Mouse (Mus musculus) lung, postnatal 4 days (tissue): ENCODE results near the gene Pde1c.

ENCODE experiments used
- DNase-seq, 2 experiments: peaks; one replicate each; pipeline ENCODE4 v3.0.0; 2021

Pde1c gene

DNA sequence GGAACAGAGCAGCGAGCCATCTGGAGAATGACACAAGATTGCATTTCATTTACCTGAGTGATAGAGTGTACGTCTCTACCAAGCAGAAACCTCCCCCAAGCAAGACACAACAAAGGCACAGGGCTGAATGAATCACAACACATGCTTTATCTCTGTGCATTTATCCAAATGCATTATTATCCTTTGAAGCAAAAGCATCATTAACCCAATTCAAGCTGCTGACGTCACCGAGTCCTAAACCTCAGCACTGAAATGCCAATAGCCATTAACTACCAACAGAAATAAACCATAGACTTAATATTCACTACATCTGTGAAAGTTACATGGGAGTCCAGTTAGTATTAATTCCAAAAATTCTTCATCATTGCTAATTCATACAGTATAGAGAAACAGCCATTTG is 127.4 kb downstream of the Pde1c start:
- DNase-seq, result no peak

DNA sequence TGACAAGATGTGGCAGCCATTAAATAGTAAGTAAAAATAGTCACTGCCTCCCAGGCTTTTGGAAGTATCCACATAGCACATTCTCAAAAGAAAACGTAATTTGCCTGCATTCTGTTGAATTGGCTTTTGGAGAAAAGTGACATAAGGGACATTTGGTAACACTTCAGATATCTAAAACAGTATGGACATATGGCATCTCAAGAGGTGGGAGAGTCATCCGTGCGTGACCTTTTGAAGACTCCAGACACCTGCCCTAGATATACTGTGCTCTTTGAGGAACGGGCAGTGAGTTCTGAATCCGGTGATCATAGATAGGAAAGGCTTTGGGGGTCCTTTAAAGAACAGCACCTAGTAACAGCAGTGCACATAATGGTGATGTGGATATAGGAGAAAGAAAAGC is 143.1 kb downstream of the Pde1c start:
- no peak for DNase-seq

GRCm38 (mm10) chr6:56422866-56423265 is 146.0 kb downstream of the Pde1c start:
- DNase-seq, result no peak

GRCm38 (mm10) chr6:56416191-56416590 is 152.7 kb downstream of the Pde1c start:
- no peak for DNase-seq

DNA sequence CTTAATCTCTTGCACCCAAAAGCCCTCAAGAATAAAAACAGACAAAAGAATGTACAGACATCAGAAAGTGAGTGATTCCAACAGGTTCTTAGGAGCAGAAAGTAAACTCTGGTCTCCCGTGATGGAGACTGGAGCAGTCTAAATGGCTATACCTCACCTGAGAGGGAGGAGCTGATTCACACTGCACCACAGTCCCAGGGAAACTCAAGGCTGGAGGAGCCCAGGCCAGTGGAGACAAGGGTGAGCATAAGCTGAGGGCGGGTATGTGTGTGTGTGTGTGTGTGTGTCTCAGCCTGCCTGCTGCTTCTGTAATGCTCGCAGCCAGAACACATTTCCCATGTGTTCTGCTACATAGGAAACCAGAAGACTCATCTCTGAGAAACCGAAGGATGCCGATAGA is 179.7 kb downstream of the Pde1c start:
- DNase-seq, result no peak

DNA sequence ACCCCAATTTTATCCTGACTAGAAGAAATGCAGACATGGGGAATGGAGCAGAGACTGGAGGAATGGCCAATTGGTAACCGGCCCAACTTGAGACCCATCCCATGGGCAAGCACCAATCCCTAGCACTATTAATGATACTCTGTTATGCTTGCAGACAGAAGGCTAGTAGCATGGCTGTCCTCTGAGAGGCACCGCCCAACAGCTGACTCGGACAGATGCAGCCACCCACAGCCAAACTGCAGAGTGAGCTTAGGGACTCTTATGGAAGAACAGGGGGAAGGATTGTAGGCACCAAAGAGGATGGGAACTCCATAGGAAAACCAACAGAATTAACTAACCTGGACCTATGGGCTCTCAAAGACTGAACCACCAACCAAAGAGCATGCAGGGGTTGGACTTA is 192.5 kb downstream of the Pde1c start:
- no peak for DNase-seq

DNA sequence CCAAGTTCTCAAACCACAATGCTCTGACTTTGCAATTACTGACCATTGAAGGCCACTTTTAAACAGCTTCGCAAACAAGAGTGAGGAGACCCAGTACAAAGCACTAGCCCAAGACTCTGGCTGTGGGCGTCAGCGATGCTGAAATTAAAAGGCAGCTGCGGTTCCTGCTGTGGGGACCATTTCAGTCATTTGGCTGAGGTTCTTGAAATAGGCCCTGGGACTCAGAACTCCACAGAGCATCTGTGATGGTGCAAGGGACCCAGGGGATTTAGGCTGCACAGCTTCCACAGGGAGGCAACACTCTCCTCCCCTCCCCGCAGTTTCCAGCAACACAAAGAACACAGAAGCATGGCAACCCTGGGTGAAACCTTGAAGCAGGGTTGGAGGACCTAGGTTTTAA is 194.7 kb downstream of the Pde1c start:
- DNase-seq, result no peak

GRCm38 (mm10) chr6:56373753-56374152 is 195.2 kb downstream of the Pde1c start:
- no peak for DNase-seq

- DNase-seq, result no peak
These were observed 195.7 kb downstream of the Pde1c start for GRCm38 (mm10) chr6:56373046-56373751.

GRCm38 (mm10) chr6:56369462-56369861 is 199.4 kb downstream of the Pde1c start:
- no peak for DNase-seq

GRCm38 (mm10) chr6:56368116-56368515 is 200.8 kb downstream of the Pde1c start:
- no peak for DNase-seq

GRCm38 (mm10) chr6:56367257-56367656 is 201.6 kb downstream of the Pde1c start:
- DNase-seq, result no peak

GRCm38 (mm10) chr6:56362650-56363049 is 206.3 kb downstream of the Pde1c start:
- peak in 1 of 2 experiments; percentile 23 for DNase-seq

- DNase-seq, result peak in 1 of 2 experiments; percentile 21
These were observed 206.8 kb downstream of the Pde1c start for GRCm38 (mm10) chr6:56362128-56362545.

- no peak for DNase-seq
These were observed 207.4 kb downstream of the Pde1c start for GRCm38 (mm10) chr6:56361348-56362127.

- no peak for DNase-seq
These were observed 208.8 kb downstream of the Pde1c start for GRCm38 (mm10) chr6:56360086-56360485.

- no peak for DNase-seq
These were observed 209.8 kb downstream of the Pde1c start for GRCm38 (mm10) chr6:56359126-56359525.

DNA sequence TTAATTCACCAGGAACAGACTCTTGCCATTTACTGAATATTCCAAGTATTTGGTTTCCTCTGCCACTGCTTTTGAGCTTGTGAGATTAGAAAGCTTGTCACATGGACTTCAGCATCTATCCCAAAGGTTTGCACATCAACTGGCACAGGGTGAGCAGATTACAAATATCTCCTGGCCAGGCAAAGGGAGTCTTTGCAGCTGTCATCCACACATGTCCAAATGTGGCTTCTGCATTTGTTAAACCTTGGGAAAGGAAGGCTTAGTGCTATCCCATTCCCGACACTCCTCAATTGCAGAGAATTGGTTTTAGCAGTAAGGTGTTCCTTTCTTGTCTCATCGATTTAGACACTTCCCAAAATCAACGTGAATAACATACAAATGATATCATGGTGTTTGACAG is 221.7 kb downstream of the Pde1c start:
- DNase-seq, result no peak

DNA sequence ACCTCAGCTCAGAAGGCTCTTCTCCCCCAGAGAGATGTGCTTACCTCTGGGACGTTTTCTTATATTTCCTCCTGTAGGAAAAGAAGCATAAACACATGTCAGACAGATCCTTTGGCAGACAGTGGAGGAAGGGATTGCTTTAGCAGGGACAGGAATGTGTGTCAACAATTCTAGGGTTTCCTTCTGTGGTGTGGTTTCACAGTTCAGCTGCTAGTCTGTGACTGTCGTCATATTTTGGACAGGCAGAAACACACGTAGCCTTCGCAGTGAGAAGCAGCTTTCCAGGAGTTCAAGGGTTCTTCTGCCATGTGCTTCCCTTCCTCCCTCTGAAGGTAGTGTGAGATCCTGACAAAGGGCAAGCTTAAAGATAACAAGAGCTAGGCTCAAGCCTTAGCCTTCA is 223.8 kb downstream of the Pde1c start:
- no peak for DNase-seq

DNA sequence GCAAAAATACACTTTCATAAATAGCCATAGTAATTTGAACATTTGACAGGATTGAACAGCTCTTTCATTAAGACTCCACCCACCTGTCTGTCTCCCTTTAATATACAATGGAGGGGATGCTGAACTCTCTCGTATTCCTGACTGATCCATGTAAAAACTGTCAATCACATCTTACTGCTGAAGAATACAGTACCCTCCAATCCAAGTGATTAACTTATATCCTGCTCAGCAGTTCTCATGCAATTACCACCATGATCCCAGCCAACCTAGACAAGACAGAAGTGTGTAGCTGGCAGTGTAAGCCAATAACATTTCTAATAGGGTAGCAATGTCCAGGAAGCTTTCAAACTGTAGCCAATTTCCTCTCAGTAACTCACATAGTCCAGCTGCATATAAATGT is 226.9 kb downstream of the Pde1c start:
- no peak for DNase-seq

DNA sequence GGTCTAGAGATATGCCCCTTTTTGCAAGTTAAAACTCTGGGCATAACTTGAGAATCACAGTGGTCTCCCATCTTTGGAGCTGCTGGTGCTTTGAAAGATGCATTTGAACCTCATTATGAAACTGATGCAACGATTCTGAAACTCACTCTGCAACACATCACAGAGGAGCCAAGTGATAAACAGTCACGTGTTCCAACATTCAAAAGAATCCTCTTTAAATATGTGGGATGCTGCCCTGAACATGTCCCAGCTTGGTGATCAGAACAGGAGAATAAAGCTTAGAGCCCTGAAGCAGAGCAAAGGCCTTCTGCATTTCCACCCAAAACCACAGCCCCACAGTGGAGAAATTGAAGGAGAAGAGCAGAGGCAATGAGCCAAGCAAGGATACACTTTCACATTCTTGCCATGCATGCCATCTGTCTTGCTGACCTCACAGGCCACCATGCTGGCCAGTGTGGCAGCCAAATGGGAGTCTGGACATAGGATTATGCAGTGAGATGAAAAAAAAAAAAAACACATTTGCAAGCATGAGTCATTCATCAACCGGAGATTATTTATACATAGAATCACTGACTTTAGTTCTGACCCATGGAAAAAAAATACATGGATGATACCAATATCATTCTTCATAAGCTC is 233.0 kb downstream of the Pde1c start:
- no peak for DNase-seq

DNA sequence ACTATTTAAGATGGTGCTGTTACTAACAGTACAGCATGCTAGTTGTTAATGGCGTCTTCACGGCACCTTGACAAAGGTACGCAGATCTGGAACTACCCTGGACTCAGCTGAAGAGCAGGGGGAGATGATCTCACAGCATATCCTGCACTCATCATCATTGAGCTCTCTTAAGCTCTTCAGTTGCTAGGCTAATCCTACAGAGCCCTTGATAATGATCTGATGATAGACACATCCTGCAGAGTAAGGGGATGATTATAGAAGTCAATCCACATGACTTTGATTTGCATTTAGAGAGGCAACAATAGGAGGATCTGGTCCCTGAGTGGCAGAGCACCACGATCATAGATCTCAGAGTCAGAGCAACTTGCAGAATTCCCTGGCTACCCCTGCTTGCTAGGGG is 236.8 kb downstream of the Pde1c start:
- DNase-seq, result no peak

DNA sequence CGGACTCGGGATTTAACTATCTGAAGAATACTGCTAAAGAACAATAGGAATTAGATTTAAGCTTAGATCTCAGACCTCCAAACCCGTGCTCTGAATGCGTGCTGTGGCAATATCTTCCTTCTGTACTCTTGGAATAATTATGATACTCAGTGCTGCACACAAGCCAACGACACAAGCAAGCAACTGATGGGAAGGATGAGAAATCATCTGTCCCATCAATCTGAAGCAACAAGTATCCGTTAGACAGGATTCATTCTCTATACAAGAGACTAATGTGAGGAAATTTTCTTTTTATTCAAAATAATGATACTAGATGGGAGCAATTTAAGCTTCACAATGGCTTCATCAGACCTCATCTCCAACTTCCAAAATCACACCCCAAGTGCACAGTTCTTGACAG is 237.5 kb downstream of the Pde1c start:
- DNase-seq, result no peak

DNA sequence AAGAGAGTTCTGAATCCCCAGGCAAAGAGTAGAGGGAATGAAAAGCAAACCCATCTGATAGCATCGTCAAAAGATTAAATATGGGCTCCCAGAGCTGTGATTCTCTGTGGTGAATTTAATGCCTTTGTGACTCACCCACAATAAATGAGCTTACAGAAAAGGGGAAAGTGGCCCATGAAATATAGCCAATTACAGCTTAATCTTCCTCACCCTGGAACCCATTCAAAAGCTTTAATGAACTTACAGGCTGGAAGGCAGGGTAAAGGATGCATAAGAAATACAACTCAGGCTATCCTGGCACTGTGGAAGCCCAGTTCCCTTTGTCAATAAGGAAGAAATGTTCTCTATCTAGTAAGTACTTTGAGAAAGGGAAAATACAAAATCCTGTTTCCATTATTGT is 240.8 kb downstream of the Pde1c start:
- DNase-seq, result no peak
